Mouse (Mus musculus): ENCODE measurements around the gene Copb1. TPM values are rescaled to one million over a fixed set of nuclear protein-coding genes. Genes with fewer than 3 reads are reported as not detected.
A peak's percentile ranks its signal among the peaks of the same experiment; 100 is the strongest.

Gene Copb1
- total and polyA plus RNA-seq, 3 experiments, result 16.5 to 40.5 (median 40.1) TPM

- no peaks in the 10 kb centered on the region for H3K36me3 ChIP-seq (ENCODE audit: control insufficient read depth, insufficient read depth, low read length)
- 56% methylated on average over 5 of the region's 5 CpGs for WGBS
- intact Hi-C loops (cut with DNase I), result loop anchor here (2.0 kb wide), 1 partner anchor 17 kb away; the partner anchor contains the start of gene Psma1
- H3K27me3 ChIP-seq (ENCODE audit: control insufficient read depth, insufficient read depth, low read length), result no peaks in the 10 kb centered on the region
- DNase-seq, result no peak
- H3K4me1 ChIP-seq (ENCODE audit: control insufficient read depth, insufficient read depth, low read length), result peaks cover 5% of the 10 kb centered on the region
- TF ChIP-seq CTCF (IDR thresholded peaks at IDR 0.05) (no peak), POLR2A (IDR thresholded peaks at IDR 0.05; ENCODE audit: insufficient read depth, low read depth, low read length) (no peak), EP300 (IDR thresholded peaks at IDR 0.05; ENCODE audit: insufficient read depth, low read depth, low read length) (no peak)
- no peaks in the 10 kb centered on the region for H3K79me2 ChIP-seq (replicated peaks; ENCODE audit: control insufficient read depth, insufficient read depth, low read length)
- no peak overlapping the region for H3K4me3 ChIP-seq
- H3K27ac ChIP-seq, result peak overlapping the region; percentile 40
- no peak overlapping the region for H3K9ac ChIP-seq (ENCODE audit: low read depth, low read length)
These were observed 39.4 kb upstream of the Copb1 start for GRCm38 (mm10) chr7:114293903-114294302.

DNA sequence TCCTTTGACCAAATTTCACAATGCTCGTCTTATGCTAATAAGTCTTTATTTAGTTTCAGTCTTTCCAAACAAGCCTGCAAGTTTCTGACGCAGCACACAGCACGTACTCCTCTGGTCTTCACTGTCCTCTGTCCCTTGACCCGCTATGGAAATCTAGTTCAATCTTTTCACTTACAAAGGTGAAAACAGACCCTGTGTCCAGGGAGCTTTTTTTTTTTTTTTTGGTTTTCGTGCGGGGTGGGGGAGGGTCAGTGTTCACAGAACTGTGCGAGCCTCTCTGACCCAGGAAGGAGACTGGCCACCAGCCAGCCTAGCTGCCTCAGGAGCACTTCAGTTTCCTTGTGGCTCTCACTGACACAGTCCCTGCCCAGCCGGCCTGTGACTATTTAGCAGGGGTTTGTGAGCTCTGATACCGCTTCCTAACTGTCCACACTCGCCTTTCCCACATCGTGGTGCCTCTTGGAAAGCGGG is 38.0 kb upstream of the Copb1 start:
- TF ChIP-seq POLR2A (IDR thresholded peaks at IDR 0.05; ENCODE audit: insufficient read depth, low read depth, low read length) (no peak), CTCF (IDR thresholded peaks at IDR 0.05) (no peak), EP300 (IDR thresholded peaks at IDR 0.05; ENCODE audit: insufficient read depth, low read depth, low read length) (no peak)
- no peaks in the 10 kb centered on the region for H3K79me2 ChIP-seq (replicated peaks; ENCODE audit: control insufficient read depth, insufficient read depth, low read length)
- H3K36me3 ChIP-seq (ENCODE audit: control insufficient read depth, insufficient read depth, low read length), result no peaks in the 10 kb centered on the region
- H3K4me1 ChIP-seq (ENCODE audit: control insufficient read depth, insufficient read depth, low read length), result peaks cover 5% of the 10 kb centered on the region
- no peaks in the 10 kb centered on the region for H3K27me3 ChIP-seq (ENCODE audit: control insufficient read depth, insufficient read depth, low read length)
- intact Hi-C loops (cut with DNase I), result loop anchor here (2.0 kb wide), 1 partner anchor 16 kb away; the partner anchor contains the start of gene Psma1
- WGBS, result 3% methylated on average over 12 of the region's 12 CpGs
- DNase-seq, result peak; percentile 84 to 88
- peak overlapping the region; percentile 75 for H3K27ac ChIP-seq
- peak overlapping the region; percentile 40 for H3K4me3 ChIP-seq
- peak overlapping the region; percentile 52 for H3K9ac ChIP-seq (ENCODE audit: low read depth, low read length)

DNA sequence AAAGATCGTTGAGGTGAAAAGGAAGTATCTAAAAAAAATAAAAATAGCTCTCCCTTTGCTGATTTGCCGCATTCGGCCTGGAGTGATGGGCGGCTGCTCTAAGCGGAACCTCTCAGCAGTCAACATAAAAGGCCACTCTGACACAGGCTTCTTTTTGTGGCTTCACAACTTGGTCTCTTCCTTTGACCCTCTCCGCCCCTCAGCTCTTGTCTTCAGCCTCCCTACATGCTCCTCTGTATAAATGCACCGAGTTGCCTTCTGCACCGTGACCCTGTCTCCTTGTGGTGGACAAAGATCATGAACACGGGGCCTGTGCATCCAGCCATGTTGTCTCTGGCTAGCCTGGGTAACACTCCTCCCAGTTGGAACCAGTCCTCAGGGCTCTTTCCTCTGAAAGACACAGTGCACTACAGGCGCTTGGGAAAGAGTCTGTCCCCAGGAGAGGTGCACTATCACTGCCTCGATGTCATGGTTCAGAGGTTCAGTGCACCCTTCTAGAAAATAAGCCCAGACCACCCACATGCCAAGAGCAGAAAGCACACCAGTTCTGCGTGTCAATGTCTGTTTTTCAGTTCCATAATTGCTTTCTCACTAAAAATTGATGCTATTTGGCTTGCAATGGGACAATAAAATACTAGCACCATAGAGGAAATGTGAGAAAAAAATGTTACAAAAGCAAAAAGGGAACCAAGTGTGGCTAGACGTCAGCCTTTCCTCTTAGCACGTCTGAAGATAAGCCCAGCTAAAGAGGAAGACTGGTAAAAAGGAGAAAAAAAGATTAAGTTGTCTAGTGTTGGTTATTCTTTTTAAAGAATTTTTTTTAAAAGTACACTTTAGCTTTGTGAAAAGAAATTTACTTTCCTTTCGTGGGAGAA is 37.2 kb upstream of the Copb1 start:
- H3K36me3 ChIP-seq (ENCODE audit: control insufficient read depth, insufficient read depth, low read length), result no peaks in the 10 kb centered on the region
- peak overlapping the region; percentile 21; the same call in 1 of the 2 replicates for H3K9ac ChIP-seq (ENCODE audit: low read depth, low read length)
- H3K27me3 ChIP-seq (ENCODE audit: control insufficient read depth, insufficient read depth, low read length), result no peaks in the 10 kb centered on the region
- H3K27ac ChIP-seq, result peak overlapping the region; percentile 75
- intact Hi-C loops (cut with DNase I), result loop anchor here (2.0 kb wide), 1 partner anchor 15 kb away; the partner anchor contains the start of gene Psma1
- peaks cover 5% of the 10 kb centered on the region for H3K4me1 ChIP-seq (ENCODE audit: control insufficient read depth, insufficient read depth, low read length)
- peak overlapping the region; percentile 40 for H3K4me3 ChIP-seq
- DNase-seq, result peak; percentile 49 to 56
- H3K79me2 ChIP-seq (replicated peaks; ENCODE audit: control insufficient read depth, insufficient read depth, low read length), result no peaks in the 10 kb centered on the region
- TF ChIP-seq EP300 (IDR thresholded peaks at IDR 0.05; ENCODE audit: insufficient read depth, low read depth, low read length), result no peak
- no peak for TF ChIP-seq POLR2A (IDR thresholded peaks at IDR 0.05; ENCODE audit: insufficient read depth, low read depth, low read length)
- TF ChIP-seq CTCF (IDR thresholded peaks at IDR 0.05), result no peak
- 44% methylated on average over 15 of the region's 15 CpGs for WGBS

DNA sequence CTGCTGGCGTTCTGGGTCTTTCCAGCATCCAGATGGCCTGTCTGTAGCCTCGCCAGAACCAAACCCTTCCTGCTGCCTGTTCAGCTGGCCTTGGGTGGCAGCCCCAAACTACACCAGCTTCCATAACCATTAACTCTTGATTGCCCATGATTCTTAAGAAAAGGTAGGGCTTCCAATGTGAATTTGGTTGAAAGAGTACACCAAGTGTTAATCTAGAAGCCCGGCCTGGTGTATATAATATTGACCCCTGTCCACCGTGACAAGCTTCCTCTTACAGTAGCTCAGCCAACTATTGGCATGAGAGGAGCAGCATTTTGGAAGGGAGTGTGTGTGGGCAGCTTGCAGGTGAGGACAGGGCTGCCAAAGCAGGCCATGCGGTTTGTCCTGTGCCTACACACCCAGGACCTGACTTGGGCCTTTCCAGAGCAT is 35.6 kb upstream of the Copb1 start:
- DNase-seq, result no peak
- H3K27ac ChIP-seq, result no peak overlapping the region; the same call in 1 of the 2 replicates
- intact Hi-C loops (cut with DNase I), result no loop called here
- H3K36me3 ChIP-seq (ENCODE audit: control insufficient read depth, insufficient read depth, low read length), result no peaks in the 10 kb centered on the region
- H3K79me2 ChIP-seq (replicated peaks; ENCODE audit: control insufficient read depth, insufficient read depth, low read length), result no peaks in the 10 kb centered on the region
- H3K4me1 ChIP-seq (ENCODE audit: control insufficient read depth, insufficient read depth, low read length), result peaks cover 5% of the 10 kb centered on the region
- 70% methylated on average over 5 of the region's 5 CpGs for WGBS
- no peaks in the 10 kb centered on the region for H3K27me3 ChIP-seq (ENCODE audit: control insufficient read depth, insufficient read depth, low read length)
- TF ChIP-seq CTCF (IDR thresholded peaks at IDR 0.05), result no peak
- no peak for TF ChIP-seq POLR2A (IDR thresholded peaks at IDR 0.05; ENCODE audit: insufficient read depth, low read depth, low read length)
- TF ChIP-seq EP300 (IDR thresholded peaks at IDR 0.05; ENCODE audit: insufficient read depth, low read depth, low read length), result no peak
- H3K4me3 ChIP-seq, result no peak overlapping the region
- no peak overlapping the region for H3K9ac ChIP-seq (ENCODE audit: low read depth, low read length)

DNA sequence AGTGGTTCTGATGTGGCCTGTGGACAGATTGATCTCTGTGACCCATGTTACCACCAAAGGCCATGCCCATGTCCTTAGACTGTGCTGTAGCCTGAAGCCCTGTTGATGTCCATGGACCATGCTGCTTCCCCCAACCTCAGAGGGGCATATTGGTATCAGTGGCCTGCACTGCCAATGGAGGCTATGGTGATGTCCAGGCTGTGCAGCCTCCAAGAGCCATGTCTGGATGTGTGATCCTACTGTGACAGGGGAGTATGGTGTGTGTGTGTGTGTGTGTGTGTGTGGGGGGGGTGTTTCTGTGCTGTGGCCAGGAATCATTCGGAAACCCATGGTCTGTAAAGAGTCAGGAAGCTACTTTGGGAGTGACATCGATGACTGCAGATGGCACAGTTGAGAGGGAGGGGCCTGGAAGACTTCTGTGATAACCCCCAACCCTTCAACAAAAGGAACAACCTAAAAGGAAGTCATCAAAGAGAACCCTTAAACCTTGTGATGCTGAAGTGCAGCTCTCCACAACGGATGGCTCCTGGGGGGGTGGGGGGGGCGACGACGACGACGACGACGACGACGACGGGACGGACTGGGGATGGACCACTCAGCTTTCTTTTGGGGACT is 29.9 kb upstream of the Copb1 start:
- intact Hi-C loops (cut with DNase I), result loop anchor here (5.0 to 10.0 kb wide), 2 partner anchors 33 to 210 kb away; no protein-coding TSS in a partner anchor
- no peaks in the 10 kb centered on the region for H3K36me3 ChIP-seq (ENCODE audit: control insufficient read depth, insufficient read depth, low read length)
- no peak for DNase-seq
- H3K9ac ChIP-seq (ENCODE audit: low read depth, low read length), result no peak overlapping the region
- H3K27me3 ChIP-seq (ENCODE audit: control insufficient read depth, insufficient read depth, low read length), result no peaks in the 10 kb centered on the region
- no peak for TF ChIP-seq POLR2A (IDR thresholded peaks at IDR 0.05; ENCODE audit: insufficient read depth, low read depth, low read length)
- no peak for TF ChIP-seq CTCF (IDR thresholded peaks at IDR 0.05)
- TF ChIP-seq EP300 (IDR thresholded peaks at IDR 0.05; ENCODE audit: insufficient read depth, low read depth, low read length), result no peak
- no peak overlapping the region for H3K4me3 ChIP-seq
- H3K4me1 ChIP-seq (ENCODE audit: control insufficient read depth, insufficient read depth, low read length), result no peaks in the 10 kb centered on the region; the same call in 1 of the 2 replicates
- H3K79me2 ChIP-seq (replicated peaks; ENCODE audit: control insufficient read depth, insufficient read depth, low read length), result 0 out of 2 replicates have a peak, but pooled peaks cover 2% of the 10 kb centered on the region
- WGBS, result 87% methylated on average over 14 of the region's 14 CpGs
- H3K27ac ChIP-seq, result no peak overlapping the region

Data from heart, adult 2 months (tissue).